Mouse (Mus musculus) kidney, adult 18-20 months (tissue): Measurements from ENCODE around the gene Rheb.
"Not testable (repeated sequence)": the region's sequence is repeated elsewhere in the genome, so short reads cannot be mapped to it uniquely, and the experiment has no call there.

Experiments
- DNase-seq: peaks from one replicate; pipeline ENCODE4 v3.0.0; 2021

Rheb gene

DNA sequence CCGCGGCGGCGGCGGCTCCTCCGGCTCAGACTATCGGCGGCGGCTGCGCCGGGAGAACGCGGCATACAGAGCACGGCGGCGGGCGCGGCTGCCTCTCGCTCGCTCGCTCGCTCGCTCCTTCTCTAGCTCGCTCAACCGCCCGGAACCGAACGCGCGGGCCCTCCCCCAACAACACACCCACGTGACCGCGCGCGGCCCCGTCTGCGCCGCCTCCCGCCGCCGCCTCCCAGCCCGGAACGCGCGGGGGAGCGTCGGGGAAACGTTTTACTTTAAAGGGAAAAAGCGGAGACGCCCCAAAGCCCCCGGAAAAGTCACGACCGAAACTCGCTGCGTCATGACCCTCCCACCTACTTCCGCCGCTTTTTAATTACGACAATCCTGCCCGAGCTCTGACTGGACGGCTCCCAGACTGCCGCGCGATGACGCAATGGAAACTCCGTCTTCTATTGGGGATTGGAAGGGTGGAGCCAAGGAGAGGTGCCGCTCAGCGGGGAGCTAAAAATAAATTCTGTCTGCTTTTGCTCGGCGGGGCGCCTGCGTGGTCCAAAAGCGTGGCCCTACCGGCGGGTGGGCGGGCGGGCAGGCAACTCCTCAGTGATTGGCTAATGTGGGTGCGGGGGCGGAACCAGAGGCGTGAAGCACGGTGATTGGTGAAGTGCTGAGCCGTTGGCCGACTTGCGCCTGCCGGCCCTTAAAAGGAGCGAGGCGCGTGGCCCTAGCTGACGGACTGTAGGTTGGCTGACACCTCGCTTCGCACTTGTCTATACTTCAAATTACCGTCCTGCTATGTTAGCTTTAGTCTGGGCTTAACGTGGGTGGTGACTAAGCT lies at the start of gene Rheb:
Gene Rheb, minus strand, starts transcription at position 351 of the 829 bp plus-strand sequence.
- DNase-seq = peak; percentile 98

DNA sequence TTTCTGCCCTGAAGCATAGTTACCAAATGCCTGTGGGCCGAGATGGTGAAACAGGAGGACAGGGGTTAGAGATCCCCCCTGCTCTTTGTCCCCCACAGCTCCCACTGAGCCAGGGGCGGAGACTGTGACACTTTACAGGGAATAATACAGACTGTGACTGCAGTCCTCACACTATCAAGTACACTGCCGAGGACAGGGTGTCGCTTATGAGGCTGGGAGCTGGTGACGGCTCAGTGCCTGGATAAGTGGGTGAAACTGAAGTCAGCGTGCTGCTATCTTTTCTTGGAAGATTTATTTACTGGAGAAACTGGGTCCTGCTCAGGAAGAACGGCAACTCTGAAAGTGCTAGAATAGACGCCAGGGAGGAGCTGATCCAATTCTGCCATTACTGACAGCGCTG lies 47.4 kb upstream of the Rheb start:
- no peak for DNase-seq

DNA sequence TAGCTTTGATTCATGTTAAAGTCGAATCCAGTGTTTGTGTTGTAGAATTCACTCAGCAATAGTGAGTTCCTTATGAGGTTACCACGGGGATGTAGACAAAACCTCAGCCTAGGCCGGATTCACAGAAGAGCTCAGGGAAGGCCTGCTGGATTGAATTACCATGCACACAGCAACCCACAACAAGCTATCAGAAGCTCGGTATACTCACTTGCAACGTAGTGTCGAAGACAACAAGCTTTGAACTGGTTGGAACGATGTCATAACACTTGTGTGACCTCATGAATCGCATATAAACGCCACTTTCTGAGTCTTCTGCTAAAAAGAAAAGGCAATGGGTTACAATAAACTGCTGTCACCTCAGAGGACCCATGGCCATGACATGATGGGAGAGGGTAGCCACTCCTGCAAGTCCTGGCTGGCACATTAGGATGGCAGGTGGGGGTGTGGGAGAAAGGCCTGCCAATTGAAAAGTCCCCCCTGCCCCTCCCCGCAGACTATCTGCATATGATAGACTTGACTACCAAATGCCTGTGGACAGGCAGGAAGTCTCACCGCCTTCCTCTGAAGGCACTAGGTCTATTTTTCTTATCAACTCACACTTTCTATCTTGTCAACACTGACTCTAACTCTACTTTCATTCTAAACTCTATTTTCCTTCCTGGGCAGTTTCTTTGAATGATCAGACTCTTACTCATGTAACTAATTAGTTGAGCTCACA lies 46.6 kb upstream of the Rheb start:
- no peak for DNase-seq

DNA sequence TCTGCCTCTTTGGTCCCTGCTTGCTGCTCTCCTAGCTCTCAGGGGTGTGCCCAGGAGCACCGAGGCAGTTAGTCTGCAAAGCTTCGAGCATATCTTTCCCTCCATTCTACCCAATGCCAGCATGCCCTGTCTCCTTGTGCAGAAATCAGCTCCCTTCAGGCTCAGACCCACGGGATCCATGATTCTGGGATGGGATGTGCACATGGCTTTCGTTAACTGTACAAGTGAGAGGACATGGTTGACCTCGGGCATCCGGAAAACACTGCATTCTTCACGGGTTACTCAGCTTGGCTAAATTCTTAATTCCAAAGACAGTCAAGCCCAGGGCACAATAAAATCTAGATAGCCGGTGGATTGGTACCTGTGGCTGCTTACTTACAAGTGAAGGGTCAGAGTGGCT lies 44.8 kb upstream of the Rheb start:
- no peak for DNase-seq

DNA sequence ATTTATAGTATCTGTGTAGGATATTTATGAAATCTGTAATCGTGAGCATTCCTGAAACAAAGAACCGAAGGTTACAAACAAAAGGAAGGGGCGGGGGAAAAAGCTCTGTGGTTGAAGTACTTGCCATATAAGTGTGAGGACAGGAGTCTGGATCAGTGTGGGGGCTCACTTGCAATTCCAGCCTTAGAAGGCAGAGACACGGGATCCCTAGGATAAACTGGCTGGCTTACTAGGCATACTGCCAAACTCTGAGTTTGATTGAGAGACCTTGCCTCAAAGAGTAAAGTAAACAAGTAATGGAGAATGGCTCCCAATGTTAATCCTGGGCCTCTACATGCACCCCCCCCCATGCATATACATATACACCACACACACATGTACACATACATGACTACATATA lies 36.3 kb upstream of the Rheb start:
- DNase-seq = no peak

DNA sequence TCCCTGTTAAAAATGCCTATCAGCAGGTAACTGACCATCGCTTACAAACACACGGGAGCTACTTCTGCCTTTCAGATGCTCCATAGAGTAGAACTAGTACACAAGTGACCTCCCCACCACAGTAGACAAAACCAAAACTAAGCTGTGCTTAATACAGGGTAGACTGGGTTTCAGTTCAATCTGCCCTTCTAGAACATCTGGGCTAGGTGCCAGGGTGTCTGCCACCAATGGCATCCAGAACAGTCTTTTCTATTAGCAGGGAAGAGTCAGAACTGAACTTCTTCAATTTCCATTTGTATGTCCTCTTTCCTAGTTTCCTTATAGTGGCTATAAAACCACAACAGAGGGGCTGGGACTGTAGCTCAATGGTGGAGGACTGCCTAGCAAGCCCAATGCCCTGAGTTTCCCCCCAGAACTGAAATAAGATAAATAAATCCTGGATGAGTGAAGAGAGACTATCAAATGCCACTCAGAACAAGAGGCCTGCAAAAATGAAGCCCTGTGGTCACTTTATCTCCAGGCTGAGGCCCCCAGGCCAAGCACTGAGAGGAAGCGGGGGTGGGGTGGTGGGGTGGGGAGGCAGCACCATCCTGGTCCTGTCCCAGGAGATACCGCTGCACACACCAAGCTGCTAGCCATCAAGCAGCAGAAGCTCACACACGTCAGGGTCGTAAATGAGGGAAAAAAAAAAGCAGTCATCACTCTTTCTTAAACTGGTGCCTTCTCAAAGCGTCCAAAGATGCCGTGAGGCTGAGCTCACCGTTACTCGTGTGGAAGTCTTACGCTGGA lies 35.6 kb upstream of the Rheb start:
- no peak for DNase-seq

DNA sequence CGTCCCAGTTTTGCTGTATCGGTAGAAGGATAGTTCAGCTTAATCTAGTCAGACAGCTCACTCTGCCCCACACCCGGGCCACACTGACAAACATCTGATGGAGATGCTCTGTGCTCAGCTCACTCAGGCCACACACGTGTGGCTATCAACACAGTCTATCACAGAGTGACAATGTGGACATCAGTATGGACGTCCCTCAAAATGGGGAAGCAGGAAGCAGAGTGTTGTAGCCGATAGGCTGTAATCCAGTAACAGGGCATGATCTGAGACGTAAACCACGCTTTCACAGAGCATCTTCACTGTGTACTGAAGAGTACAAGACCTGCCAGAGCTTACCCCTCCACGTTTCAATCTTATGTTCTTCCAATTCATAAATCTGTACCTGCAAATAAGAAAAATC lies 34.2 kb upstream of the Rheb start:
- DNase-seq = no peak

DNA sequence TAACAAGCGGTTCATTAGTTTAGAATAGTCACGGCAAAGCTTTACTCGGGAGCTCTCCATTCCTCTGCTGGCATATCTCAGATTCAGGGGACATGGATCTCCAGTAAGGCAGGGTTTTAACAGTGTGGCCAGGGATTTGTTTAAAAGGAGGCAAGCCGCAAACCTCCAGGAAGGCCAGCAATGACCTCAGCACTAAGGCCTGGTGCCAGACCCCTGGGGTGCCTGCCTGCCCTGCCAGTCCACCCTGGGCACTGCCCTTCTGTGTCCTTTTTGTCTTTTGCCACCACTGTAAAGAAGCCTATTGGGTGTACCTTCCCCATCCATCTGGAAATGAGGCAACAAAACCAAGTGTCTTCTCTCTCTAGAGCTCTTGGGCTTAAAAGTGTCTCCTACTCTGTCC lies 31.7 kb upstream of the Rheb start:
- DNase-seq = no peak

DNA sequence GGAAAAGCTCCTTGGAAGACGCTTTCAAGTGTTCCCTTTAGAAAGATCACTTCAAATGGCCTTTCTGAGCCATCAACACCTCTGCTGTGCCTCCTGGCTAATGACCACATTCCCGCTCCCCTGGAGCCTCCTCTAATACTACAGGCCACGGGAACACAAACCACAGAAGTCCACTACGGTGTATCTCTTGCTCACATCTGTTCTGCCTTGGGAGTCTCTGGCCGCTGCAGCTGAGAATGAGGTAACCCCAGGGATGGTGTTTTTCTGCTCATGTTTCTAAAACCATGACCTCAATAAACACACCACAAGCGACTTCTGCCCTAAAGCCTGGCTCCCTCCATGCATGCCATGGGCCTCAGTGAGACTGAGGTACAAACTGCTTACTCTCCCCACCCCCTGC lies 30.8 kb upstream of the Rheb start:
- DNase-seq = no peak

DNA sequence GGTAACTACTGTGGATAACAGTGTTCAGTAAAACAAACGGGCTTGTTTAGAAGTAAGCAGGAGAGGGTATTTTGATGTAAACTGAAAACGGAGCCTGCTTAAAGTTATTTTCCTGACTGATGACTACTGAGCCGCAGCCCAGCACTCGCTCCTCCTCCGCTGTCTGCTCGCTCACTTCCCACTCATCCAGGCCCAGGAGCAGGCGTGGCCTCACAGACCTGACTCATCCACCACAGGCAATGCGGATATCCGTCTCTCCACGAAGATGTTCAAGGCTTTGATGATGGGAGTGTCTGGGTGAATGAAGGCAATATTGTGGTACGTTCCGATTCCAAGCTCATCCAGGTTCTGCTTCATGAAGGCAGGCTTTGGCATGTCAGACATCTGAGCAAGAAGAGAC lies 28.9 kb upstream of the Rheb start:
- no peak for DNase-seq

DNA sequence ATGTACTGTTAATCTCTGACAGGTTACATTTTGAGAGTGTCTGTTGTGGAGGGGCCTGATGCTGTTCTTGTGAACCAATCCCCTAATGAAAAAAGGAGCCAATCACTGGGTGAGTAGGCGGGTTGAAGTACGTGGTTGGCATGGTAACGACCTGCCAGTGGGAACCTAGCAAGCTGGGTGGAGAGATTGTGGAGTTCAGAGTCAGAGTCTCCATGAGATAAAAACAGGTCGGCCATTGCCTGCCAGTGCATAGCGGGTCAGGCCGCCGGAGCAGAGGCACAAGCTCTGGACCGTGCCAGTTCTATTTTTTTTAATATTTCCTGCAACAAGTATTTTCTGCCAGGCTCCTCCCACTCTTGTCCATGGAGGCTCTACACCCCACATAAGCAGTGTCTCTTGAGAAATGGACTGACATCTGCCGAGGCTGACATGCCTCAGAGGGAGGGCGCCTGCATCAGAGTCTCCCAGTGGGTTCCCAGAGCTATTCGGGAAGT lies 27.4 kb upstream of the Rheb start:
- no peak for DNase-seq

DNA sequence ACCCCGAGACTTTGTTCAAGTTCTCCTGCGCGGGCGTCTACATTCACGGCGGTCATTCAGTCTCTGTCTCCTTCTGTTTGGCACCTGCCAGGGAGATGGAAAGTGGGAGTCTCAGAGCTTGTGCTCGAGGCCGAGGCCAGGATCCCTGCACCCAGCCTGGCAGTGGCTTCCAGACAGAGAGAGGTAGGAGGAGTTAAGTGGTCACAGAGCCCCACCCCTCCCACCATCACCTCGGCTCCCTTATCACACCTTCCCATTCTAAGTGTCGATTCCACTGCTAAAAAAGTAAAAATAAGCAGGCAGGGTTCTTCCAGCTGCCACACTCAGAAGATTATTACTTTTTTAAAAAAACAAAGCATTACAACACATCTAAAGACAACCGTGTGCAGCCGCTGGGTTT lies 21.4 kb upstream of the Rheb start:
- no peak for DNase-seq

DNA sequence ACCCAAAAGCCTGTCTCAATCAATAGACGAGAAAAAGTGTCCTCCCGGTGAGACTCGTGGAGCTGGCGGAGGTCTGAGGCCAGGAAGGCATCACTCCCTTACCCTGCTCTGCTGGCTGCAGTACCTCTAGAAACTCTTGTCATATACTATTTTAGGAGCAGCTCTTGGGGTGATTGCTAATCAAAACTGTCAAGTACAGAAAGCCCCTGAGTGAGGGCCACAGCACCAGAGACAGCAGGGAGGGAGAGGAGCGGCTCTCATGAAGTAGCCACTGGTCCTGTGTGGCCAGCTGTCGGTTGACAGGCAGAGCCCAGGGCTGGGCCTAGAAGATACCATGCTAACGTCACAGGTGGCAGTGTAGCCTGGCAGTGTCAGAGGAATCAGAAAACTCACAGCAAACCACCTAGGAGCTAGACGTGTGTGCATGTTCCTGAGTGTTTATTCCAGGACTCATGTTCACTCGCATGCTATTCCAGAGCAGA lies 19.1 kb upstream of the Rheb start:
- no peak for DNase-seq

DNA sequence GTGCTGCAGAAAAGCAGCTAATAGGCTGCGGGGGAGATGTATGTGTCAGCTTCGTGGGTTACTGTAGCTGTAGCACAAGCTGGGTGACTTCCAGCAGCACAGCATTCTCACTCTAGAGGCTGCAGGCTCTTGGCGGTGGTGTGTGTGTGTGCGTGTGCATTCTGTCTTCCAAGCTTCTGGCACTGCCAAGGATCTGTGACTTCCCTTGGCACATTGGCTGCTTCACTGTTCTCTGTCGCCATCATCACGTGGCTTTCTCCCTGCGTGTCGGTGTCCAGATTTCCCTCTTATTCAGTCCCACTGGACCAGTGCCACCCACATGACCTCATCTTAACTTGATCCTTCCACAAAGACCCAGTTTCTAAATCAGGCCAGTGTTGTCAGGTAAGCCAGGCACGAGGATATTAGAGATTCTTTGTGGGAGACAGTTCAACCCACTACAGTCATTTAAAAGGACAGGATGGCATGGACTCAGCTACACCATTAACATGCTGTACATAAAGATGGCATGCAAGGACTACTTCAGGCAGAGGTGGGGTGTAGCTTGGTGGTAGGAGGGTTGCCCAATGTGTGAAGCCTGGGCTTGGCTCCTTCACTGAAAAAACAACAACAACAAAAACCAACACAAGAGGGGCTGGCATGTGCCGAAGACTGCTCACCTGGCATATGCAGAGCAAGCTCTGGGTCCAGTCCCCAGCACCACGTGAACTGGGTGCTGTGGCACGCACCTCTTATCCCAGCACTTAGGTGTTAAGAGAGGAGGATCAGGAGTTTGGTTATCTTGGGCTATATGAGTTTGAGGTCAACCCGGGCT lies 18.4 kb upstream of the Rheb start:
- DNase-seq = peak; percentile 12

DNA sequence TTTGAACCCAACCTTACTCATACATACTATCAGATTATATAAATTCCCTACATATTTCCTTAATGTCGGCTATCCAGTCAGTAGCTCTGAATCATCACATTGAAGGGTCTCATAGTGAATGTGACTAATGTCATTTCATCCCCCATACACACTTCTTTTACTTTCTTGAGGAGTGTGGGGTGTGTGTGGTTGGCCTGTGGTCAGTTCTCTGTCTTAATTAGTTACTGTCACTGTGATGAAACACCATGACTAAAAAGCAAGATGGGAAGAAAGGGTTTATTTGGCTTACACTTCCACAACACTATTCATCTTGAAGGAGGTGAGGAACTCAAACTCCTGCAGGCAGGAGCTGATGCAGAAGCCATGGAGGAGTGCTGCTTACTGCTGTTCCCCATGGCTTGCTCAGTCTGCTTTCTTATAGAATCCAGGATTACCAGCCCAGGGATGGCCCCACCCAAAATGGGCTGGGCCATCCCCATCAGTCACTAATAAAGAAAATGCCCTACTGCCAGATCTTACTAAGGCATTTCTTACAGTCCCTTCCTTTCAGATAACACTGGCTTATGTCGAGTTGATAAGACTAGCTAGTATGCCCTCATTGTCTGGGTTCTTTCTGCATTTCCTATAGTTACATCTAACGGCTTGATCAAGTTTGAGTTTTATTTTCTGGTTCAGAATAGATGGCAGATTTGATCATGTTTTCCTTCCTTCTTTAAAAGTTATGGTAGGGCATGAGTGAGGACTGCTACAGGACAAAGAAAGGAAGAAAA lies 17.5 kb upstream of the Rheb start:
- no peak for DNase-seq

DNA sequence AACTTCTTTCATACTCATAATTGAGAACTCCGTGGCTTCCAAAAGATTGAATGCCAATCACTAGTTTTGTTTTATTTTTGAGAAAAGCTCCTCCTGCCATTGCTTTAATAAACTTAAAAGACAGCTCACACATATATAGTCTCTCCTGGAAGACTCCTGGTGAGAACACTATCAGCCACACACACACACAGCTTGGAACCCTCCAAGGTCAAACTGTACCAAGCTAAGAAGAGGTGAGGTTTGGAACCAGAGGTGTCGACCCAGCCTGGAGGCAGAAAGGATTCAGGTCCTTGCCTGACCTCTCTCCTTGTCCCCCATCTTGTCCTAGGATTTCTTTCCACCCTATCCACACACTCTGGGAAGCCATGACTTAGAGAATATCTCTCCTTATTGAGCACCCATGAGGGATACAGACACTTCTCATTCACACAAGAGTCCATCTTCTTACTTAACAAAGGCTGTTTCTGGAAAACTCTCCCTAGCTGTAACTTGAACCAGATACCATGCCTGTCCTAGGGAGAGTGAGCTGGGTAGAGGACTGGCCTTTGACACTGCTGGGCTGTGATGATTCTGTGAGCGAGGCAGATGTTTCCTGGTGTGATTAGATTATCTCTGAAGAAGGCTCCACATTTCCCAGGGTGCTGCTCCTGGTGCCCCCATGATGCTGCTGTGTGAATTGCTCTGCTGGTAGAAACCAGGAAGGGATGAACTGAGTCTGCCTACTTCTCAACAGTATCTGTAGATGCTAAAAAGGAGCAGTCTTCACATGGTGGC lies 12.6 kb upstream of the Rheb start:
- no peak for DNase-seq

DNA sequence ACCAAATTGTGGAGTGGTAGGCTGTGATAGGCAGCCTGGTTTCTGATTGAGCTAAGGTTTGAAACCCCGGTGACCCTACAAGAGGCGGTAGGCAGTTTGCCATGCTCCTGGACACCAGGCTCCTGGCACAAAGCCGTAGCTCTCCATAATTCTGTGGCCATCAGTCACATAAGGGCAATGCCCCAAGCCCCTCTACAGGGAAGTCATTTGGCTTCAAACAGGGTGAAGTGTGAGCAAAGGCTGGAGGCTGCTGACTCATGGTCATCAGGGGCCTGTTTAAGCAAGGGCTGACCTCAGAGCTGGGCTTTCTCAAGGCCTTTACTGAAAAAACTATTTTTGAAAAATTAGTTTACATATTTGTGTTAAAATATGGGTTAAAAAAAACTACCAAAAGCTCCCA lies 11.8 kb upstream of the Rheb start:
- no peak for DNase-seq

DNA sequence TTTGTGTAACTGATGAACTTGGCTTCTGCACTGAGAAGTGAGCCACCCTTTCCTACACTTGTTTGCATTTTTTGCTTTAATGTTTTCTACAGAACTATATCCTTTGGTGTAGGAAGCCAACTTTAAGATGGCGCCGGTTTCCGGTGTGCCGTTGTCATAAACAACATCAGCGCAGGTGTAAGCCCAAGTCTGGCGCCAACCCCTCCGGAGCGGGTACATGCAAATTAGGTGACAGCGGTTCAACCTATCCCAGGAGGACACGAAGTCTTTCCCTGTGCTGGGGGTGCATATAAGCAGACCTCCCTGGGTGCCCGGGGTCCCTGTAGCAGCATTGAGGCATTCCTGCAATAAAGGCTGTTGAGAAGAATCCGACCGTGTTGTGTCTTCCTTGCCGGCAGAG lies 5.8 kb upstream of the Rheb start:
- DNase-seq = not testable (repeated sequence)

DNA sequence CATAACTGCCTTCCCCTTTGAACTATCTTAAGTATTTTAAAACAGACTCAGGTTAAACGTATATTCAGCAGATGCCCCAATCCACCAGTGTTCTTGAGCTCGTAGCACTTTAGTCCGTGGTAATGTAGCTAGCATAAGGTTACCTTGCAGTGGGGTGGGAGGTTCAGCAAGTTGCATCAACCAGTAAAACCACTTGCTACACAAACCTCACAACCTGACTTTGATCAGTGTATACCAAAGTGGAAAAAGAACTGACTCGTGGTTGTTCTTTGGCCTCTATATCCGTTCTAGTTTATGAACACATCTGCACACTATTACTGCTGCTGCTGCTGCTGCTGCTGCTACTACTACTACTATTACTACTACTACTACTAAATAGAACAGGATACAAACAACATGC lies 1.4 kb upstream of the Rheb start:
- DNase-seq = no peak

DNA sequence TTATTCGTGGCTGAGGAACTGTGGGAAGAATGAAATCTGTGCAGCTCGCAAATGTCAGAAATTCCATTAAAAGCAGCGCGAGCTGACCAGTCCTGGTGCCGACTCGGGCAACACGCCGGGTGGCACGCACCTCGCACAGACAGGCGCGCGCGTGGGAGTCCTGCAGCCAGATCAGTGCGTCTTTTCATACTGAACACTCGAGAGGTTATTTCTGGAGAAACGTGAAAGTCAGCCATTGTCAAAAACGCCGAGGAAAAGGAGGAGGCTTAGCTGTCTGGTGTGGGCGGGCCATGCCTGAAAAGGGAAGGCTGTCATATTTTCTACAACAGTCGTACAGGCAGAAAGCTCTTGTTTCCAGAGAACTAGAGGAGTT lies 665 bp upstream of the Rheb start:
- no peak for DNase-seq
